Mouse (Mus musculus): ENCODE measurements around the gene Cdkal1.
A peak's percentile ranks its signal among the peaks of the same experiment; 100 is the strongest.

GRCm38 (mm10) chr13:29162444-29162843 lies 693.0 kb downstream of the Cdkal1 start:
- no peak for TF ChIP-seq E2F4 (IDR thresholded peaks at IDR 0.05; ENCODE audit: insufficient read depth)
- no peak for TF ChIP-seq CEBPB (IDR thresholded peaks at IDR 0.05; ENCODE audit: insufficient read depth, poor library complexity, severe bottlenecking)
- no peak for TF ChIP-seq POLR2AphosphoS2 (IDR thresholded peaks at IDR 0.05; ENCODE audit: insufficient read length, low read depth)
- TF ChIP-seq TCF12 (IDR thresholded peaks at IDR 0.05; ENCODE audit: insufficient read depth, poor library complexity, severe bottlenecking): peak; percentile 81
- no peak for TF ChIP-seq POLR2A (IDR thresholded peaks at IDR 0.05; ENCODE audit: insufficient read length, low read depth)
- TF ChIP-seq MAX (IDR thresholded peaks at IDR 0.05; ENCODE audit: low read depth): no peak
- peak; percentile 41 to 91 (median 90) for TF ChIP-seq MYOD1 (IDR thresholded peaks at IDR 0.05; ENCODE audit: control insufficient read depth in 1 of 3, insufficient read length in 2 of 3, low read depth in 2 of 3)

All from myocyte (in vitro differentiated cells).